Mouse (Mus musculus) megakaryocyte, embryonic 14.5 days (primary cell): ENCODE measurements around the gene Doc2g.

Experiments
- FLI1 ChIP-seq: IDR thresholded peaks from 2 replicates; pipeline ENCODE4 v1.6.1; 2012; ENCODE audit warnings: low read length, inconsistent platforms, mixed read lengths
- GATA1 ChIP-seq: IDR thresholded peaks from 3 replicates; pipeline ENCODE4 v1.6.1; 2012; ENCODE audit warnings: mixed read lengths, low read length, inconsistent platforms, borderline replicate concordance

- TF ChIP-seq GATA1 (no peak), FLI1 (no peak)
Measured at GRCm38 (mm10) chr19:3988066-3988465, 15.0 kb upstream of the Doc2g start.
